Mouse (Mus musculus): ENCODE data around the gene Mapre3. TPM values are rescaled to one million over a fixed set of nuclear protein-coding genes. Genes with fewer than 3 reads are reported as not detected.

The Mapre3 gene
- total RNA-seq (2015; ENCODE audit: low replicate concordance) (1.3 TPM in 1 of 2 replicates, not detected in the other), total RNA-seq (2017; ENCODE audit: low replicate concordance) (0.64 TPM in 1 of 2 replicates, not detected in the other)

GRCm38 (mm10) chr5:30814424-30815119 lies at the start of gene Mapre3:
Gene Mapre3 (plus strand): TSS chr5:30814641.
- 0 out of 2 replicates have a peak, but pooled peaks have one; percentile 66 for ATAC-seq (replicated peaks; ENCODE audit: low FRiP score, poor library complexity, severe bottlenecking)

- ATAC-seq (replicated peaks; ENCODE audit: low FRiP score, poor library complexity, severe bottlenecking): no peak
Measured at GRCm38 (mm10) chr5:30765596-30766370, 48.7 kb upstream of the Mapre3 start.

- ATAC-seq (replicated peaks; ENCODE audit: low FRiP score, poor library complexity, severe bottlenecking): no peak
Measured at GRCm38 (mm10) chr5:30768082-30768481, 46.4 kb upstream of the Mapre3 start.

- no peak for ATAC-seq (replicated peaks; ENCODE audit: low FRiP score, poor library complexity, severe bottlenecking)
Measured at GRCm38 (mm10) chr5:30768598-30768997, 45.8 kb upstream of the Mapre3 start.

GRCm38 (mm10) chr5:30769075-30769474 lies 45.4 kb upstream of the Mapre3 start:
- no peak for ATAC-seq (replicated peaks; ENCODE audit: low FRiP score, poor library complexity, severe bottlenecking)

GRCm38 (mm10) chr5:30774601-30775371 lies 39.7 kb upstream of the Mapre3 start:
- peak; percentile 56 for ATAC-seq (replicated peaks; ENCODE audit: low FRiP score, poor library complexity, severe bottlenecking)

- no peak for ATAC-seq (replicated peaks; ENCODE audit: low FRiP score, poor library complexity, severe bottlenecking)
Measured at GRCm38 (mm10) chr5:30780699-30781098, 33.7 kb upstream of the Mapre3 start.

GRCm38 (mm10) chr5:30781147-30781546 lies 33.3 kb upstream of the Mapre3 start:
- ATAC-seq (replicated peaks; ENCODE audit: low FRiP score, poor library complexity, severe bottlenecking): no peak

GRCm38 (mm10) chr5:30787381-30787780 lies 27.1 kb upstream of the Mapre3 start:
- no peak for ATAC-seq (replicated peaks; ENCODE audit: low FRiP score, poor library complexity, severe bottlenecking)

- ATAC-seq (replicated peaks; ENCODE audit: low FRiP score, poor library complexity, severe bottlenecking): no peak
Measured at GRCm38 (mm10) chr5:30790047-30790446, 24.4 kb upstream of the Mapre3 start.

GRCm38 (mm10) chr5:30796125-30796524 lies 18.3 kb upstream of the Mapre3 start:
- peak; percentile 59 for ATAC-seq (replicated peaks; ENCODE audit: low FRiP score, poor library complexity, severe bottlenecking)

- ATAC-seq (replicated peaks; ENCODE audit: low FRiP score, poor library complexity, severe bottlenecking): peak; percentile 89
Measured at GRCm38 (mm10) chr5:30797482-30797881, 17.0 kb upstream of the Mapre3 start.

GRCm38 (mm10) chr5:30797982-30798381 lies 16.5 kb upstream of the Mapre3 start:
- ATAC-seq (replicated peaks; ENCODE audit: low FRiP score, poor library complexity, severe bottlenecking): peak; percentile 21; the same call in 1 of the 2 replicates

GRCm38 (mm10) chr5:30798965-30799364 lies 15.5 kb upstream of the Mapre3 start:
- ATAC-seq (replicated peaks; ENCODE audit: low FRiP score, poor library complexity, severe bottlenecking): no peak

- no peak for ATAC-seq (replicated peaks; ENCODE audit: low FRiP score, poor library complexity, severe bottlenecking)
Measured at GRCm38 (mm10) chr5:30802724-30803467, 11.5 kb upstream of the Mapre3 start.

- peak; percentile 84 for ATAC-seq (replicated peaks; ENCODE audit: low FRiP score, poor library complexity, severe bottlenecking)
Measured at GRCm38 (mm10) chr5:30806106-30806505, 8.3 kb upstream of the Mapre3 start.

- no peak for ATAC-seq (replicated peaks; ENCODE audit: low FRiP score, poor library complexity, severe bottlenecking)
Measured at GRCm38 (mm10) chr5:30815120-30815465, 652 bp downstream of the Mapre3 start.

GRCm38 (mm10) chr5:30816261-30816791 lies 1.9 kb downstream of the Mapre3 start:
- ATAC-seq (replicated peaks; ENCODE audit: low FRiP score, poor library complexity, severe bottlenecking): no peak

GRCm38 (mm10) chr5:30818758-30819309 lies 4.4 kb downstream of the Mapre3 start:
- no peak for ATAC-seq (replicated peaks; ENCODE audit: low FRiP score, poor library complexity, severe bottlenecking)
